Mouse (Mus musculus) A20 (cell line): ENCODE measurements around the gene Syt9.

Source experiments
- DNase-seq: peaks from one replicate; pipeline ENCODE4 v3.0.0-alpha.2; 2011; ENCODE audit warnings: low read depth, low spot score

Syt9 gene

DNA sequence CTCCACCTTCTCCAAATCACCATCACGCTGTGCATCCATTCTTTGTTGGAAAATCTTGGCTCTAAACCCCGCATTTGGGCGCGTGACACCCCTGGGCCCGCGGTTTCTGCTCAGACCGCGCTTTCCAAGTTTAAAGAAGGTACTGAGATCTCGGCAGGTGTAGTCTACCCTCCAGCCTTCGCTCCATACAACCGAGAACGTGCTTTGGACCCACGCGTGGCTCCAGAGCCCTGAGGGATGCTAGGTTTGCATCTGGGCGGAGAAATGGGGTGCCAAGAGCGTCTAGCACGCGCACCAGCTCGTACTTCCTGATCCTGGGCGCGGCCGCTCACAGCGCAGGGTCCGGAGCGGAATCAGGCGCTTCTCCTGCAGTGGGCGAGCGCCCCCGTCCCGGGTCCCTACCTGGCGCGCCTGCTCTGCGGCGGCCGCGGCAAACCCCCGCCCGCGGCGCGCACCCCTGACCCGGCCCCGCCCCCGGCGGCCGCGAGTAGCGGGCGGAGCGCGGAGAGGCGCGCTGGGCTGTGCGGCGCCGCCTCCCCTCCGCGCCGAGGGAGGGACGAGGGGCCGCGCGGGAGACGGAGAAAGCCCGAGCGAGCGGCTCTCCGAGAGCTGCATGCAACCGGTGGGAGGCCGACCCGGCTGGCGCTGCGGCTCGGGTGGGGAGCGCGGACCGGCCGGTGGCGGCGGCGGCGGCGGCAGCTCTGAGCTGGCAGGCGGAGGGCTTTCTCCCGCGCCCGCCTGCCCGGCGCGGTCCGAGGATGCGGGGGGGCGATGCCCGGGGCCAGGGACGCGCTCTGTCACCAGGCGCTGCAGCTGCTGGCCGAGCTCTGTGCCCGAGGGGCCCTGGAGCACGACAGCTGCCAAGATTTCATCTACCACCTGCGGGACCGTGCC is at the start of gene Syt9:
TSS of gene Syt9 (plus strand) at position 497 of the 894 bp plus-strand sequence.
- no peak for DNase-seq

DNA sequence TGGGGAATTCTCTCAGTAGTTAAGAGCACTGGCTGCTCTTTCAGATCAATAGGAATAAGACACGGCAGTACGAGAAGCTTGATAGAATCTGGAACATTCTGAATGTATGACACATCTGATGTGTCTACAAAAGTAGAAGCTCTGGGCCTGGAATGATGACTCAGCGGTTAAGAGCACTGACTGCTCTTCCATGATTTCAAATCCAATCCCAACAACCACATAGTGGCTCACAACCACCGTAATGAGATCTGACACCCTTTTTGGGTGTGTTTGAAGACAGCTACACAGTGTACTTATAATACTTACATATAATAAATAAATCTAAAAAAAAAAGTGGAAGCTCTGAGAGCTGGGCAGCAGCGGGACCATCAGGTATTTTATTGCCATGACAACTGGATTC is 31.5 kb upstream of the Syt9 start:
- no peak for DNase-seq

DNA sequence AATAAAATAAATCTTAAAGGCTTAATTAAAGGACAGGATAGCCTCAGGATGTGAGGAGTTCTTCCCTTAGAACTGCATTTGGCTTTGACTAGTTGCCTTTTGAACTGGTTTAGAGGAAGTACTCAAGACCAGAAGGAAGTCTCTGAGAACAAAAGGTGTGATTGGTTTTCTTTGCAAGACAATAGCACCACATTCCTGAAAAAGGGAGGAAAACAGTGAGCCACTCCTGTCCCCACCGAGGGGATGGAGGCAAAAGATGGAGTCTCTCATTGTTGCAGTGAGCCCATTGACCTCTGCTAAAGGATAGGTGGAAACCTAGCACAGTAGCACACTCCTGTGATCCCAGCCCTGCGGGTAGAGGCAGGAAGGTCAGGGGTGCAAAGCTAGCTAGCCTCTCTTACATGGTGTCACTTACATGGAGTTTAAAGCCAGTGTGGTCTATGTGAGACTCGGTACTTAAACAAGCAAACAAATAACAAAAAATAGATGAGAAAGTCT is 30.9 kb upstream of the Syt9 start:
- DNase-seq: no peak

DNA sequence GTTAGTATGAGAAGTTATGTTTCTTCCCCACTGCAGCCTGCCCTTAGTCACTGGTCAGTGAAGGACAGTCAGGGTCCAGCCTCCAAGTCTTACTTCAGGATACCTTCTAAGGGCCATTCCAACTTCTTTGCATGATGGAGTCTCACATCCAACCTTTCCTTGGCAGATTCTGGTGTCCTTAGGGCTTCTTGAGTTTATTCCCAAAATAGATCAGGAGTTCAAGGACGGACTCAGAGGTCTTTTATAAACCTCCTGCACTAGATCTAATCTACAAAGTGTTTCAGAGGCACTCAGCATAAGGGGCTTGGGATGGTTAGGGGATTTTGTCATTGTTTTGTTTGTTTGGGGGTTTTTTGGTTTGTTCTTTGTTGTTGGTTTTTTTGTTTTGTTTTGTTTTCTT is 30.3 kb upstream of the Syt9 start:
- DNase-seq: no peak

DNA sequence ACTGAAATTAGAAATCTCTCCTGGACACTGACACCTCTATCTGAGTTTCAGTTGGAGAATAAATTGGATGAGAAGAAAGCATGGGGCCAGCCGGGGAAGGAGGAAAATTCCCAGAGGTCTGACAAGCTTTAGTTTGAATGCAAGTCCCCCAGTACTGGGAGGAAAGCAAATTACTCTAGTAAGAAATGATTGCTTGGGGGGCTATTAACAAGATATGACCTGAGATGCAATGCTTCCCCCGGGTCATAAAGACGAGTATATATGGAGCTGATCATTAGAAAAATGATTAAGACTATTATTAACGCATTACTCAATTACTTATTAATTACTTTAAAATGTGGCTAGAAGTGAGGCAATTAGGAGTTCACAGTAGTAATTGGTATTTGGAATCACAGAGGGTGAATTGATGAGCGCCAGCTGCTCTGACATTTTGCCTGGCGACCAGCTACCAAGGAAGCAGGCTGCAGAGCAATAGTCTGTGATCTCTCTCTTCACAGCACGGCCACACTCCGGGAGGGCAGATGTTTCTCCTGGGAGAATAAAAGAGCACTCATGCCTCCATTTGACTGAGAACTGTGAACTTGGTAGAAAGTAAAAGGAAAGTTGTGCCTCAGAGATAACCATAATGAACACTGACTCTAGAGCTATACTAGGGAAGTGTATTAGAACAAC is 28.9 kb upstream of the Syt9 start:
- no peak for DNase-seq

DNA sequence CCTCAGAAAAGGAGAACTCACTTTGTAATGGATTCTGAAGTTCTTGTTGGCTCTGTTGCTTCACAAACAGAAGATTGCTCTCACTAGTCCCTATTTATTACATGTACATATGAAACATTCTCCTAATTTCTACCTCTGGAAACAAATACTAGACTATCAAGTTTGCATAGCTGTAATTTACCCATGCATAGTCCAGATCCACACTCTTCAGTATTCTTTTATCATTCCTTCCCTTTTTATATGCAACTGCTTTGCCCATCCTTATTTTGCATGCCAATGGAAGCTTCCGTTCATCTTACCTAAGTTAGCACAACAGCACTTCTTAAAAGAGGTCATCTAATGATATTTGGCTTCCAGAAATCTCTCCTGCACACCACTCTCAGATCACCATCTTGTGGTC is 21.3 kb upstream of the Syt9 start:
- no peak for DNase-seq

DNA sequence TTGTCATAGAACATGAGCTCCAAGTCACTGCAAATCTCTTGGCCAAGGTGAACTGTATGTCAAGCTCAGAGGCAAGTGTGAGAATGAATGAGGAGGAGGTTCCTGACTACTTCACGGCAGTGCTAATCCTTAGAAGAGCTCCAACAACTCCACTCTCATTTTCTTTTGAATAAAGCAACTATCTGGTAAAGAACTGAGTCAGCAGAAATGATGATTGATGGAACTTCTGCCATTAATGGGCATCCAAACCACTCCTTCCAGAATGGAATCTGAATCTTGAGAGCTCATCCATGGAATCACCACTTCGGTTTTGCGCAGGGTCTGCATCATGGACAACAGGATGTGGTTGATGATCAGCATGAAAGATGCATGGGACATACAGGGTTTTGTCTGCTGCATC is 8.4 kb upstream of the Syt9 start:
- no peak for DNase-seq

DNA sequence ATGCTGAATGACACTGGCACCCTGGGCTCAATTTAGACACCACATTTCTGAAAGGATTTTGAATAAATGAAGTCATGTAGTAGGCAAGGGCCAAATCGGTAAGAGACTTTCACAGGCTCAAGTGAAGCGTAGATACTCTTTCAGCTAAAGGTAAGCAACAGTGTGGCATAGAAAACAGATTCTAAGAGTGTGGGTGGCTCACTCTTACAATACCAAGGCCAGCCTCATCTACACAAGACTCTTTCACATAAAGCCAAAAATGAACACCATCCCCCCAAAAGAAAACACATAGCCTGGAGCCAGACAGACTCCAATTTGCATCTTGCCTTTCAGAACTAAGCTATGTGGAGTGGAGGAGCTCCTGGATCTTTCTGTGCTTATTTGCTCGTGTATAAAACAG is 7.9 kb upstream of the Syt9 start:
- DNase-seq: no peak

DNA sequence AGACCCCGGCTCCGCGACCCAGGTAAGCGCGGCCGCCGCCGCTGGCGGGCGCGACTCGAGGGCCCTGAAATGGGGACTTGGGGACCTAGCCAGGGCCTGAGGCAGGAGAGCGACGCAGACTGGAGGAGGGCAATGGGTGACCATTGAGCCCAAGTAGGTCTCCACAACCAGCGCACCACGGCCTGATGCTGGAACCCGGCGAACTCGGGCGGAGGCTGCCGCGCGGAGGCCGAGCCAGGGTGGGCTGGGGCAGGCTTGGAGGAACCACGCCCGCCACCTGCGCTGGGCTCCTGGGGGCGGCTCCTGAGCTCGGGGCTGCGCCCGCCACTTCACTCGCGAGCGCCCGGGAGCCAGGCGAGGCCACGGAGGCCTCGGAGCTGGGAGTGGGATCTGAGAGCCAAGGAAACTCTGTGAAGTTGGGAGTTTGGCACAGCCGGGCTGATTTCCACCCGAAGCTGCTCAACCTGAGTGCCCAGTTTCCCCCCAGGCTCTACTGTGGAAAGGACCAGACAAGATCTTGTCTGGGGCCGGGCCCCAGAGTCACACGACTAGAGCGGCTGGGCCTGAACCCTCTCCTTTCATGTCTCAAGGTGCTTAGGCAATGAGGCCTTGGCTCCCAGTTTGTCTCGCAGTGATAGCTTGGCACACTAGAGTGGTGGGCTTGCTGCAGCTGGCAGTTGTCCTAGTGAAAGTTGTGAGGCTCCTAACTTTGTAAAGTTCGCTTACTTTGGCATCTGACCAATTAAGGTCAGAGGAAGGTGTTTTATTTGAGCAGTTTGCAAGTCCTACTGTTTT is 795 bp downstream of the Syt9 start:
- DNase-seq: no peak

DNA sequence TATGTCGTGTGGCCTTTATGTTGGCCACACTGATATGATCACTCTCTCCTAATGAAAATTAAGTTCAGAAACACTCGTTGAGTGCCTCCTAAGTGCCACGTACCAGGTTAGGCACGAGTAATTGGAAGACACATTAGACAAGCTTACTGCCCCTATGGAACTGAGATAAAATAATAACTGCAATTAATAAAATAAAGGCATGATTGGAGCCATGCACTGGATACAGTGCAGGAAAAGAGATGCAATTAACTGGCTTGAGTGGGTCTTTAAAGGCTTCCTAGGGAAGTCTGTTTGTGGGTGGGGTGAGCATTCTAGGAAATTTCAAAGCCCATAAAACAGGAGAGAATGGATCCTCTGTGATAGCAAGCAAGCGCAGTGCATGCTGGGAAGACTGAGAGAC is 10.0 kb downstream of the Syt9 start:
- no peak for DNase-seq

DNA sequence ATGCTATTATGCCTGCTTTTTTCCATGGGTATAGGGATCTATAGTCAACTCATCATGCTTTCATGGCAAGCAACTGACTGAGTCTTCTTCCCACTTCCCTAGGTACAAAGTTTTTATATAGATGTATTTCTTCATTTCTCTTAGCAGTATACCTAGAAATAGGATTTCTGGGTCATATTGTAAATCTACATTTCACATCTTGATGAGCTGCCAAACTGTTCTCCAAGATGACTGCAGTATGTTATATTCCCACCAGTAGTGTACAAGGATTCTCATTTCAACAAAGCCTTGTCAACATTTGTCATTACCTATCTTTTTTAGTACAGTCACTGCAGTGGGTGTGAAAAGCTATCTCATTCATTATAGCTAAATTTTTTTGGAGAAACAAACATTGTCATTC is 19.1 kb downstream of the Syt9 start:
- no peak for DNase-seq

DNA sequence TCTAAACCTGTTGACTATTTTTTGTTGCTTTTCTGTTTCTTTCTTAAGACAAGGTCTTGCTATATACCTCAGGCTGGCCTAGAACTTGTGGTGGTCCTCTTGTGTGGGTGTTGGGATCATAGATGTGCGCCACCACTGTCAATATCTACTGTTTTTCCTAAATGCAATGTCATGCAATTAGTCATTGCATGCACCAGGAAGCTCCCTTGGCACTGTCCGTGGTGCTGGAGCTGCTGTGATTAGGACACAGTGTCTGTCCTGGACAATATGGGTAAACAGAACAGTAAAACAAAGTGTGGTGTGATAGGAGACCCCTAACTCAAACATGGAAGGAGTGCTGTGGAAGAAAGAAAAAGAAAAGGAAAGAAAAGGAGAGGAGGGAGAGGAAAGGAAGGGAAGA is 22.2 kb downstream of the Syt9 start:
- DNase-seq: no peak

DNA sequence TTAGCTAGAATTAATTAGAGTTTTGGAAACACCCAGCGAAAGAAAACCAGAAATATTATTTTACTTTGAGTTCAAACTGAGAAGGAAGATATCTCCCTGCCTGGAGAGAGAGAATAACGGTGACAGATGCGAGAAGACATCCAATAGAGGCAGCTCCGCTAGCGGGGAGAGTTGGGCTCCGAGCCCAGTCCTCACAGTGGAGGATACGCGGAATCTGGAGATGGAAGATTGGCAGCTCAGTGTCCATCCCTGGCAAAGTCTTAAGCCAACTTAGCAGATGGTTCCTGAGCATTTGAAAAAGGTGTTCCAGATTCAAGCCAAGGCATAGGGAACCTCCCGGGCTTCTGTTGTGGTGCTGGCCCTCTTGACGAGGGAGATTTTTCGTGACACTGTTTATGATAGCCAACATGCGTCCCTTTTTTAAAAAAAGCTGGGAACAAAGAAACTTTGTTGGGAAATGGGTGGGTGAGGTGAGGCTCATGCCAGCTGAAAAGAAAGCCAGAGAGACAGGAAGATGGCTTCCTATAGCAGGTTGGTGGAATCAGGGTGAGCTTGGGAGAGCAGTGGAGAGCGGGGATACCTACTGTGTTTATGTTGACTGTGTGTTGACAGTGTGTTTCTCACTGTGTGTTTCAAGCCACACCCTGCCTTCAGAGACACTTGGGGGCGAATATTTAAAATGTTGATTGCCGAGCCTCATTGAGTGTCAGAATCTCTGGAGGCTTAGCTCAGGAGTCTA is 29.7 kb downstream of the Syt9 start:
- DNase-seq: no peak

DNA sequence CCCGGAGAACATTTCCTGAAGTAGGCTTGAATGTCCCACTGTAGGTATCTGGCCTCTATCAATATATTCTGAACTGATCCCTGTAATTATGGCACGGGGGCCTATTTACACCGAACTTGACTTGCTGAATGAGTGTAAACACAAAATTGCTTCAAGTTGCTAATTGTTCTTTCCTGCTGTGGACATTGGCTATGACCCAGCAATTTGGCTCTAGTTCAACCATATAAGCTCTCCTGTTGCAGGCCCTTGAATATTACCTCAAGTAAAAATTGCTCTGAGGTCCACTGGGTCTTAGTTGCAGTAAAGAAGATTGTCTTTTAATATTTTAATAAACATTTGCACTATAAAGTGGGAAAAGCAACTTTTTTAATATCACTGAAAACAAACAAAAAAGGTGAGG is 32.7 kb downstream of the Syt9 start:
- no peak for DNase-seq

DNA sequence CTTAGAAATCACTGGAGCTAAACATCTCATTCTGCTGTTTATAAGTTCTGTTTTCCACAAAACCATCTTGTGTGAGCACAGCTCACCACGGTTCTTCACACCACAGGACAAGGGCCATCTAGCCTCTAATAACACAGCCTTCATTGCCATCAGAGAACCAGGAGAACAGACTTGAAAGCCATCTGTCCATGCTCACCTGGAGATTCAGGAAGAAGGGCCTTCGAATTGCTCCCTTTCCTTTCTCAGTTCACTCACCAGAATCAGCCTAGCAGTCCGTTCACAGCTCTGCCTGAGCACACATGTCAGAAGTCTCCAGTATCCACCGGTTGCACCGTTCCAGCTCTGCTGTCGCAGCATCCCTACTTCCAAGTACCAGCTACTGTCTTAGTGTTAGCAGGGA is 44.4 kb downstream of the Syt9 start:
- DNase-seq: no peak

DNA sequence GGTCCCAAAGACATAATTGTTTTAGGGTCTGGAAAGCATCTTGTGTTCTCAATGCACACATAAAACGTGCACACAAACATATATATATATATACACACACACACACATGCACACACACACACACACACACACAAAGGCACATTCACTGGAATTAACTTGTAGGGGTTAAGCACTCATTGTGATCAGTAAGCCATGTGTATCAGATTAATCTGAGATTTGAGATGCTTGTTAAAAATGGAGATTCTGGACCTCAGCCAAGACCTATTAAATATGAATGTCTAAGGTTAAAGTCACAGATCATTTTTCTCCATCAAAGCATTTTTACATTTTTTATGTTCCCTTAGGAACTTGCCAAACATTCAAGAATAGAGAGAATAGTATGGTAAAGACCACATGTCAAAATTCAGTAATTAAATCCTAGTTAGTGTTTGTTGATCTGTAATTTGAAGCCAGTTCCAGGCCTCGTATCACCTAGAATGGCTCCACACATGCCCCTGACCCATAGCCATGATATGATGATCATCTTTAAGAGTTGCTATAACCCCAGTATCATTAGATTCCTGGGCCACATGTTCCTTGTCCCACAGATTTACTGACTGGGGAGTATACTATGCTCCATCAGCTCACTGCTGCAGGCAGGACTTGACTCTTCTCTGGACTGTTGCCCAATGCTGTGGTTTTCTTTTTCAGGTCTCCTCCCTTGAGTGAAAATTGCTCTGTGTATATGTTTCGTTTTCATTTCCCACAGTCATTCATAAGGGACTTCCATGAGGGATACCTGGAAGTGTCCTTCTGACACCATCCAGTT is 46.7 kb downstream of the Syt9 start:
- DNase-seq: no peak

DNA sequence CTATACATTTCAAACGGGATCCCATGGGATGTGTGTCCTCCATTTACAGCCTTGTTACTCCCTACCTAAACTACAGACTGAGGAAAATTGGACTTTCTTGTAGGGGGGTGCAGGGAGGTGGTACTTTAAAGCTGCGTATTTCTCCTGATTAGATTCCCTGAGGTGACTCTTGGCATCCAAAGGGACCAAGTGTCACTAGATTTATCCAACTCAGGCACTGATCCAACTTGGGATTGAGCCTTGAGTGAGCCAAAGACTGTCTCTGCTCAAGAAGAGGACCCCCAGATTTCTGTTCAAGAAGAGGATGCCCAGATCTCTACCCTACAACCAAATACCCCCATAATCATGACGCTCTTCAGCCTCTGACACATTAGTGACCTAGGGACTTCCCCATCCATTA is 66.9 kb downstream of the Syt9 start:
- no peak for DNase-seq

DNA sequence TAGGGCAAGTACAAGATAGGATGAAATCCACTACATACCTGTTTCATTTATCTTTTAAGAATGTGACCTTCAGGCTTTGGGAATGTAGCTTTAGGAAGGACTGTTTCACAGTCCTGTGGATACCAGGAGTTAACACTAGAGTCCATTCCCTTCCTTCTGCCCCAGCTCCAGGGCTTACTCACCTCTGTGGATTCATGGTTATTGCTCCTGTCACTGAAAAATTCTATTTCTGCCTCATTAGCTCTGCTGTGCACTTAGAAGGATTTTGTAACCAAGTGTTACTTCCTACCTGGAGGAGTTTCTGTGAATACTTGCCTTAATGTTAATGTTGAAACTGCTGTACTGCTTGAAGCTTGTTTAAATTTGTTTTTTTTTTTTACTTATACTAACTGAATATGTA is 74.1 kb downstream of the Syt9 start:
- no peak for DNase-seq

DNA sequence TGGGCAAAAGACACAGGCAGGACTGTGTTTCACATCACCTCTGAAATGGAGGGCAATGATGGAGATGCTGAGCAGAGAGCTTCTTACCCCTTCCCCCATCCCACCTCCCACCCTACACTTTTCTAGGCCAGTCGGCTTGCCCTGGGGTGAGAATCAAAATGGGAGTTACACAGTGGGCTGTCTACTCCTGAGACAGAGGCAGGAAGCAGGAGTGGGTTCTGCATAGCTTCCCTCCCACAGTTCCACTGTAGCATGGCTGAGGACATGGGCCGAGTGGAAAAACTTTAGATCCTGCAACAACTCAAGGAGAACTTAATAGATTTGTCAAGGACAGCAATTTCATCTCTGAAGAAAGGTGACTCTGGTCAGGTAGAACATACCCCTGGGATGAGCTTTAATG is 84.1 kb downstream of the Syt9 start:
- no peak for DNase-seq

DNA sequence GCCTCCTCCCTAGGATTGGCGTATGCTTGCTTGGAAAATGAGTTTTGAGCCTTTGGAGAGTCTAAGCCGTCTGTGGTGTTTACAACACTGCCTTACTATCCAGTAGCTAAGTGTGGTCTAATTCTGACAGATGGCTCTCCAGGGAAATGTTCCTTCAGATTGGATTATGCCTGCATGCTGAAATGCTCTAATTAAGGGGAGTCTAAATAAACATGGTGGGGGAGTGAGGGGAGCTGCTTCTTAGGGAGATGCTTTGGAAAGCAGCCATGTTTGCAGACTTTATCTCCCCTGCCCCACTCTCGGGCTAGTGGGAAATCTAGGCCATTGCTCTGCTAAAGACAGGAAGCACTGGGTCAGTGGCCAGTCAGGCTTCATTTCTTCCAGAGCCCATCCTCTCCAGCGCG is 84.6 kb downstream of the Syt9 start:
- no peak for DNase-seq

DNA sequence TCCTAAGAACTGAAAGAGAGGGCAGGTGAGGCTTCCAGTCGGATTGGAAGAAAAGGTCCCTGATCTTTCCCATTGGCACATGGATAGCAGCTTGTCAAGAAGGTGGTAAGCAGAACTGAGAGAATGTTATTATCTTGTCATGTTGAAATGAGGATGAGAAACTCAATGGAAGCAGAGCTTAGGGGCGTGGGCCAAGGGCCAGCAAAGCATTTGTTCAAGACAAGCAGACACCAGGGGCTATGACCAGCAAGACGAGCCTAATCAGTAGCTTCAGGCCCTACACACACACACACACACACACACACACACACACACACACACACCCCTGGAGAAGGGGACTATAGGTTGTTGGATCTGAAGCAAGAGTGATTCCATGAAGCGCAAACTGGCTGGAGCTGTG is 90.6 kb downstream of the Syt9 start:
- DNase-seq: no peak
